Mouse (Mus musculus): ENCODE results near the gene Lmbr1l.

GRCm38 (mm10) chr15:98943133-98943532, 25.1 kb upstream of the Lmbr1l start:
- no peak for TF ChIP-seq POLR2A (IDR thresholded peaks at IDR 0.05; ENCODE audit: insufficient read depth, low read depth, low read length)
- TF ChIP-seq CTCF (IDR thresholded peaks at IDR 0.05; ENCODE audit: insufficient read depth, low read depth, low read length) = no peak
